Mouse (Mus musculus) limb, embryonic 11.5 days (tissue): Measurements from ENCODE around the gene D030056L22Rik. TPM values are rescaled to one million over a fixed set of nuclear protein-coding genes. Genes with fewer than 3 reads are reported as not detected.

Experiments
- ATAC-seq: fragments of 200-750 bp; cut with Nextera tagmentation; 2 replicates; pipeline ENCODE4 v1.8.0; 2017; ENCODE audit warnings: low read depth; ENCODE audit not compliant: insufficient number of reproducible peaks, low FRiP score, low TSS enrichment
- DNase-seq: peaks from one replicate; pipeline ENCODE4 v3.0.0-alpha.2; 2015; ENCODE audit warnings: low spot score
- H3K27ac ChIP-seq: fragments of 300-500 bp; sonication (generic); replicated peaks from 2 replicates; pipeline ENCODE4 v1.5.1; 2014; ENCODE audit warnings: low read depth, mild to moderate bottlenecking, low read length
- H3K27me3 ChIP-seq: fragments of 300-500 bp; sonication (generic); 2 replicates; pipeline ENCODE4 v1.6.1; 2014; ENCODE audit warnings: mild to moderate bottlenecking, low read length, mixed read lengths; ENCODE audit not compliant: control insufficient read depth, insufficient read depth
- H3K36me3 ChIP-seq: fragments of 300-500 bp; sonication (generic); 2 replicates; pipeline ENCODE4 v1.6.1; 2014; ENCODE audit warnings: mild to moderate bottlenecking, low read length, moderate library complexity, mixed read lengths; ENCODE audit not compliant: control insufficient read depth, insufficient read depth
- H3K4me1 ChIP-seq: fragments of 300-500 bp; sonication (generic); 2 replicates; pipeline ENCODE4 v1.6.1; 2014; ENCODE audit warnings: low read length, mixed read lengths; ENCODE audit not compliant: control insufficient read depth, insufficient read depth
- H3K4me2 ChIP-seq: fragments of 300-500 bp; sonication (generic); 2 replicates; pipeline ENCODE4 v1.6.1; 2014; ENCODE audit warnings: low read depth, mild to moderate bottlenecking, moderate library complexity; ENCODE audit not compliant: severe bottlenecking
- H3K4me3 ChIP-seq: fragments of 300-500 bp; sonication (generic); 2 replicates; pipeline ENCODE4 v1.5.1; 2014; ENCODE audit warnings: low read depth, low read length
- H3K9ac ChIP-seq: fragments of 300-500 bp; sonication (generic); 2 replicates; pipeline ENCODE4 v1.6.1; 2014; ENCODE audit warnings: mild to moderate bottlenecking, low read length
- H3K9me3 ChIP-seq: fragments of 300-500 bp; sonication (generic); 2 replicates; pipeline ENCODE4 v1.6.1; 2016; ENCODE audit warnings: low read length; ENCODE audit not compliant: control insufficient read depth
- WGBS: fragments of 180-500 bp; shearing (Covaris S2); extraction: QIAGEN DNeasy Blood & Tissue Kit; methylation state at CpG from one replicate; pipeline ENCODE4 v1.1.7; 2014; 5-methylcytosine and 5-hydroxymethylcytosine counted together
- polyA plus RNA-seq: library from polyadenylated mRNA; unstranded; fragments of >200 nt; fragmentation: Nextera tagmentation; extraction: Ambion mirVana; gene quantifications from 2 replicates; pipeline ENCODE4 v1.2.1, GENCODE M21; 2014

The D030056L22Rik gene
- polyA plus RNA-seq, 1 experiment from 2014 or later: 38.7 TPM

GRCm38 (mm10) chr19:18758916-18759315, 45.9 kb downstream of the D030056L22Rik start:
- H3K27ac ChIP-seq: no peak overlapping the region
- ATAC-seq: no peak

DNA sequence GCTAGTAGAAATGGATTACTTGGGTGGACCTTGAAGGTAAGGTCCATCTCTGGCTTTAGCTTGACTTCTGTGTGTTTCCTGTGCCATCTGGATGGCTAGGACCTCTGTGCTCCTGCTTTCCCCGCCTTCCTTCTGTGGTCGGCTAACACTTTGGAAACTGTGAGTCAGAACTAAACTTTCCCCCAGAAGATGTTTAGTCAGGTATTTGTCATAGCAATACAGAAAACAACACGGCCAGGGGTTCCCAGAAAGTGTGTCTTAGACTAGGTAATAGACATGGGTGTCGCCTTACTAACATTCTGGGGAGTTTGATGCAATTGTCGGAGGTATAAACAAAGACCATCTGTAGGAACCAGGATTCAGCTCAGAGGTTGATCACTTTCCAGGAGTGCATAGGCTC, 53.4 kb downstream of the D030056L22Rik start:
- 73% methylated on average over 5 of the region's 5 CpGs for WGBS

More at GRCm38 (mm10) chr19:18758916-18759315, 45.9 kb downstream of the D030056L22Rik start:
- no peaks in the 10 kb centered on the region for H3K9me3 ChIP-seq
- H3K27me3 ChIP-seq: no peaks in the 10 kb centered on the region
- no peak overlapping the region for H3K4me2 ChIP-seq
- H3K36me3 ChIP-seq: no peaks in the 10 kb centered on the region
- WGBS: 63% methylated on average over 9 of the region's 9 CpGs
- no peak overlapping the region for H3K4me3 ChIP-seq
- no peak for DNase-seq
- H3K9ac ChIP-seq: no peak overlapping the region
- no peaks in the 10 kb centered on the region for H3K4me1 ChIP-seq

More for the DNA sequence above, 53.4 kb downstream of the D030056L22Rik start:
- H3K27me3 ChIP-seq: no peaks in the 10 kb centered on the region
- H3K4me3 ChIP-seq: no peak overlapping the region
- H3K9ac ChIP-seq: no peak overlapping the region
- no peaks in the 10 kb centered on the region for H3K36me3 ChIP-seq
- H3K4me2 ChIP-seq: no peak overlapping the region
- DNase-seq: peak; percentile 12
- no peaks in the 10 kb centered on the region for H3K4me1 ChIP-seq
- no peaks in the 10 kb centered on the region for H3K9me3 ChIP-seq
- H3K27ac ChIP-seq: no peak overlapping the region
- no peak for ATAC-seq

Other genes with a start within 250 kb of the D030056L22Rik start
- 31.9 and 34.5 TPM in 2 replicates for gene Ostf1, start 81.4 kb upstream of the D030056L22Rik start, polyA plus RNA-seq
- gene Nmrk1, start 81.2 kb upstream of the D030056L22Rik start, polyA plus RNA-seq: 8.5 and 8.8 TPM in 2 replicates
- 36.6 and 42.1 TPM in 2 replicates for gene Carnmt1, start 42.4 kb upstream of the D030056L22Rik start, polyA plus RNA-seq
- gene Trpm6, start 36.8 kb downstream of the D030056L22Rik start, polyA plus RNA-seq: 0.38 and 0.43 TPM in 2 replicates